Mouse (Mus musculus) left cerebral cortex, adult 18-20 months (tissue): ENCODE results near the gene Pawr. TPM values are rescaled to one million over a fixed set of nuclear protein-coding genes. Genes with fewer than 3 reads are reported as not detected.

Experiments
- microRNA-seq, 2 experiments: library from miRNA; unstranded; fragments of <30 nt; microRNA quantifications; one replicate each; pipeline ENCODE4 v1.2.0; 2021
- total RNA-seq, 2 experiments: library from RNA; stranded (reverse); gene quantifications; 2 replicates each; pipeline ENCODE4 v1.2.3; 2021

Gene Pawr
- total RNA-seq, 2 experiments from 2014 or later: 3.7 to 3.8 TPM

Small RNA genes lying within 50 kb of the gene (microRNA-seq; reads per million reads assigned to microRNA genes)
- 0 reads per million in 2 experiments for gene Gm25591

Other genes starting within 250 kb of the Pawr start
- 100 to 1,000 TPM; 135 to 147 TPM for gene Ppp1r12a, start 169.9 kb upstream of the Pawr start, total RNA-seq